Mouse (Mus musculus) limb, embryonic 13.5 days (tissue): ENCODE data around the gene Gm13769. TPM values are rescaled to one million over a fixed set of nuclear protein-coding genes. Genes with fewer than 3 reads are reported as not detected.
"Not testable (repeated sequence)": the region's sequence is repeated elsewhere in the genome, so short reads cannot be mapped to it uniquely, and the experiment has no call there.

Experiments used
- ATAC-seq: fragments of 200-750 bp; cut with Nextera tagmentation; 2 replicates; pipeline ENCODE4 v1.8.0; 2017; ENCODE audit warnings: low read depth, moderate number of reproducible peaks, moderate TSS enrichment; ENCODE audit not compliant: low FRiP score
- H3K27ac ChIP-seq: fragments of 300-500 bp; sonication (generic); 2 replicates; pipeline ENCODE4 v1.5.1; 2015; ENCODE audit warnings: inconsistent platforms, mild to moderate bottlenecking, moderate library complexity
- H3K27me3 ChIP-seq: fragments of 300-500 bp; sonication (generic); 2 replicates; pipeline ENCODE4 v1.6.1; 2015; ENCODE audit warnings: mild to moderate bottlenecking, inconsistent platforms
- H3K36me3 ChIP-seq: fragments of 300-500 bp; sonication (generic); 2 replicates; pipeline ENCODE4 v1.6.1; 2015; ENCODE audit warnings: inconsistent platforms, mild to moderate bottlenecking, moderate library complexity
- H3K4me1 ChIP-seq: fragments of 300-500 bp; sonication (generic); 2 replicates; pipeline ENCODE4 v1.6.1; 2015; ENCODE audit warnings: inconsistent platforms
- H3K4me2 ChIP-seq: fragments of 300-500 bp; sonication (generic); replicated peaks from 2 replicates; pipeline ENCODE4 v1.6.1; 2015; ENCODE audit warnings: inconsistent platforms, mild to moderate bottlenecking, moderate library complexity
- H3K4me3 ChIP-seq: fragments of 300-500 bp; sonication (generic); 2 replicates; pipeline ENCODE4 v1.5.1; 2015; ENCODE audit warnings: moderate library complexity, mild to moderate bottlenecking, inconsistent platforms
- H3K9ac ChIP-seq: fragments of 300-500 bp; sonication (generic); 2 replicates; pipeline ENCODE4 v1.6.1; 2015; ENCODE audit warnings: mild to moderate bottlenecking, inconsistent platforms
- H3K9me3 ChIP-seq: fragments of 300-500 bp; sonication (generic); 2 replicates; pipeline ENCODE4 v1.6.1; 2016; ENCODE audit warnings: inconsistent platforms
- WGBS: fragments of 180-500 bp; shearing (Covaris S2); methylation state at CpG from one replicate; pipeline ENCODE4 v1.1.7; 2015; 5-methylcytosine and 5-hydroxymethylcytosine counted together
- polyA plus RNA-seq: library from polyadenylated mRNA; unstranded; fragments of >200 nt; fragmentation: Nextera tagmentation; extraction: Ambion mirVana; gene quantifications from 2 replicates; pipeline ENCODE4 v1.2.1, GENCODE M21; 2015

Gene Gm13769
- polyA plus RNA-seq, result not detected in 2 replicates

- H3K4me3 ChIP-seq, H3K27ac ChIP-seq, H3K27me3 ChIP-seq, ATAC-seq, H3K4me2 ChIP-seq, H3K9me3 ChIP-seq, H3K9ac ChIP-seq, H3K36me3 ChIP-seq, H3K4me1 ChIP-seq: not testable (repeated sequence)
- WGBS, result no CpG with 5 or more reads among the region's 6 CpGs
These were observed at the start of gene Gm13769 for GRCm38 (mm10) chr2:90321900-90322299. TSS of gene Gm13769 (plus strand) at chr2:90322200.

GRCm38 (mm10) chr2:90292741-90293140 is 29.3 kb upstream of the Gm13769 start, which contains the start of gene Olfr1272:
TSS of gene Olfr1272 (minus strand) at chr2:90292841.
- Histone ChIP-seq H3K27ac (no peak within 1 kb of the TSS), H3K9me3 (0 out of 2 replicates have a peak, but pooled peaks cover 4% of the 10 kb centered on the region), H3K27me3 (no peaks in the 10 kb centered on the region), H3K9ac (no peak within 1 kb of the TSS), H3K4me2 (no peak within 1 kb of the TSS), H3K4me1 (no peaks in the 10 kb centered on the region), H3K36me3 (no peaks in the 10 kb centered on the region), H3K4me3 (no peak within 1 kb of the TSS)
- no peak for ATAC-seq
- WGBS, result 83% methylated on average over 6 of the region's 6 CpGs

GRCm38 (mm10) chr2:90346694-90347093 is 24.7 kb downstream of the Gm13769 start:
- H3K36me3 ChIP-seq, H3K27me3 ChIP-seq, H3K27ac ChIP-seq, H3K9me3 ChIP-seq, H3K9ac ChIP-seq, H3K4me2 ChIP-seq, H3K4me3 ChIP-seq, H3K4me1 ChIP-seq, ATAC-seq: not testable (repeated sequence)
- WGBS, result no CpG with 5 or more reads among the region's 4 CpGs

GRCm38 (mm10) chr2:90351047-90351446 is 29.0 kb downstream of the Gm13769 start:
- not testable (repeated sequence) for ATAC-seq

GRCm38 (mm10) chr2:90351540-90351939 is 29.5 kb downstream of the Gm13769 start:
- not testable (repeated sequence) for H3K36me3 ChIP-seq, H3K4me3 ChIP-seq, H3K27ac ChIP-seq, H3K9me3 ChIP-seq, H3K27me3 ChIP-seq, H3K4me2 ChIP-seq, H3K9ac ChIP-seq, H3K4me1 ChIP-seq
- ATAC-seq, result peak; percentile 61; the same call in 1 of the 2 replicates
- no CpG with 5 or more reads among the region's 3 CpGs for WGBS

More at GRCm38 (mm10) chr2:90351047-90351446, 29.0 kb downstream of the Gm13769 start:
- H3K4me2 ChIP-seq, H3K36me3 ChIP-seq, H3K4me1 ChIP-seq, H3K9me3 ChIP-seq, H3K27ac ChIP-seq, H3K9ac ChIP-seq, H3K4me3 ChIP-seq, H3K27me3 ChIP-seq: not testable (repeated sequence)
- no CpG with 5 or more reads among the region's 6 CpGs for WGBS

- not testable (repeated sequence) for ATAC-seq
These were observed 37.2 kb downstream of the Gm13769 start for GRCm38 (mm10) chr2:90359229-90359628.

GRCm38 (mm10) chr2:90360199-90360598 is 38.2 kb downstream of the Gm13769 start:
- not testable (repeated sequence) for H3K27me3 ChIP-seq, ATAC-seq
- no CpG with 5 or more reads among the region's 4 CpGs for WGBS

More at GRCm38 (mm10) chr2:90359229-90359628, 37.2 kb downstream of the Gm13769 start:
- not testable (repeated sequence) for H3K4me2 ChIP-seq, H3K9ac ChIP-seq, H3K4me1 ChIP-seq, H3K4me3 ChIP-seq, H3K9me3 ChIP-seq, H3K27me3 ChIP-seq, H3K36me3 ChIP-seq, H3K27ac ChIP-seq
- no CpG with 5 or more reads among the region's 5 CpGs for WGBS

More at GRCm38 (mm10) chr2:90360199-90360598, 38.2 kb downstream of the Gm13769 start:
- H3K4me1 ChIP-seq, H3K9me3 ChIP-seq, H3K9ac ChIP-seq, H3K4me3 ChIP-seq, H3K36me3 ChIP-seq, H3K27ac ChIP-seq, H3K4me2 ChIP-seq: not testable (repeated sequence)

Other genes with a start within 250 kb of the Gm13769 start
- gene Olfr1269, start 200.8 kb upstream of the Gm13769 start, polyA plus RNA-seq, result not detected in 2 replicates
- not detected in 2 replicates for gene Olfr32, start 179.9 kb upstream of the Gm13769 start, polyA plus RNA-seq
- gene Olfr1270, start 169.1 kb upstream of the Gm13769 start, polyA plus RNA-seq, result not detected in 2 replicates
- not detected in 2 replicates for gene Olfr1506, start 97.7 kb upstream of the Gm13769 start, polyA plus RNA-seq
- gene Olfr142, start 64.6 kb upstream of the Gm13769 start, polyA plus RNA-seq, result not detected in 2 replicates
- not detected in 2 replicates for gene Olfr1271, start 51.2 kb upstream of the Gm13769 start, polyA plus RNA-seq
- not detected in 2 replicates for gene Olfr1272, start 29.4 kb upstream of the Gm13769 start, polyA plus RNA-seq
- not detected in 2 replicates for gene Olfr1274-ps, start 76.5 kb downstream of the Gm13769 start, polyA plus RNA-seq